Mouse (Mus musculus): Measurements from ENCODE around the gene Gm10188. TPM values are rescaled to one million over a fixed set of nuclear protein-coding genes. Genes with fewer than 3 reads are reported as not detected.

Gene Gm10188
- polyA plus RNA-seq, 1 experiment from 2014 or later, result not detected

DNA sequence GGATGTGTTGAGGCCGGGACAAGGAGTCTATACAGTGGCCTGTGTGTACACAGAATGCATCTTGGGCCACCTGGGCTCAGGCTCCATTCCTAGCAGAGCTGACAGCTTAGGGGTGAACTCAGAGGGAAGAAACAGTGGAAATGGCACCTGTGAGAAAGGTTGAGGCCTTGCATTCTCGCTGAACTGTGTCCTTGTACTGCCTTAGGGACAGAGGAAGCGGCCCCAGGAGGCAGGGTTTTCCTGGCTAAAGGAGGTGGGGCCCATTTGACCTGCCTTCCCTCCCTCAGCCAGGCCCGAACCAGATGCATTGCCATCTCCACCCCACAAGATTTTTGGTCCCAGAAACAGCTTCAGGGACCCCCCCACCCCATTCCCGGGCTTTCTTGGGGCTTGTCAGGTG, 33.9 kb downstream of the Gm10188 start:
- 46% methylated on average over 5 of the region's 5 CpGs for WGBS
- peaks cover 16% of the 10 kb centered on the region for H3K4me1 ChIP-seq (ENCODE audit: control insufficient read depth, insufficient read depth, low read length)

DNA sequence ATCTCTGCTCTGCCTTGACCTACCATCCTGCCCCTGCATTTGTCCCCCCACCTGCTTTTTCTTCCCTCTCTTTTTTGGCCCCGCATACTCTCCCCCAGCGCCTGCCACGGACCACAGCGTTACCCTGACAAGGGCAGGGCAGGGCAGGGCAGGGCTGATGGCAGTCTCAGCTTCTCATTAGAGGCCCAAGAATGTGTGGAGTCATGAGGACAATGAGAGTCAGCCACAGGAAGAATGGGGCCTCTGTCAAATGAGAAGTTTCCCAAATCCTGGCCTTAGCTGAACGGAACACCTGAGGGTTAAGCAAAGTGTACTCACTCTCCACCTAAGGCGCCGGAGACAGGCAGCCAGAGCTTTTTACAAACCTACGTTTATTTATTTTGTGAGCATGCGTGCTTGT, 34.5 kb downstream of the Gm10188 start:
- H3K9me3 ChIP-seq (ENCODE audit: control insufficient read depth, low read depth, low read length), result no peaks in the 10 kb centered on the region
- peaks cover 12% of the 10 kb centered on the region for H3K4me1 ChIP-seq (ENCODE audit: control insufficient read depth, insufficient read depth, low read length)
- no peak overlapping the region for H3K9ac ChIP-seq (replicated peaks; ENCODE audit: low read depth, low read length)
- peaks cover 28% of the 10 kb centered on the region for H3K27me3 ChIP-seq (ENCODE audit: control insufficient read depth, insufficient read depth, low read length)
- WGBS, result 43% methylated on average over 9 of the region's 9 CpGs
- no peak for ATAC-seq (ENCODE audit: insufficient number of reproducible peaks, insufficient read depth, low FRiP score, low read depth)
- H3K27ac ChIP-seq (ENCODE audit: low read length), result no peak overlapping the region
- H3K4me2 ChIP-seq (replicated peaks; ENCODE audit: low read depth, low read length), result no peak overlapping the region
- no peaks in the 10 kb centered on the region for H3K36me3 ChIP-seq (ENCODE audit: control insufficient read depth, insufficient read depth, low read length)
- H3K4me3 ChIP-seq (ENCODE audit: low read depth, low read length), result no peak overlapping the region

More for the DNA sequence above, 33.9 kb downstream of the Gm10188 start:
- H3K27ac ChIP-seq (ENCODE audit: low read length), result no peak overlapping the region
- ATAC-seq (ENCODE audit: insufficient number of reproducible peaks, insufficient read depth, low FRiP score, low read depth), result no peak
- no peak overlapping the region for H3K4me3 ChIP-seq (ENCODE audit: low read depth, low read length)
- H3K36me3 ChIP-seq (ENCODE audit: control insufficient read depth, insufficient read depth, low read length), result no peaks in the 10 kb centered on the region
- H3K9me3 ChIP-seq (ENCODE audit: control insufficient read depth, low read depth, low read length), result no peaks in the 10 kb centered on the region
- no peak overlapping the region for H3K4me2 ChIP-seq (replicated peaks; ENCODE audit: low read depth, low read length)
- H3K9ac ChIP-seq (replicated peaks; ENCODE audit: low read depth, low read length), result no peak overlapping the region
- peaks cover 24% of the 10 kb centered on the region for H3K27me3 ChIP-seq (ENCODE audit: control insufficient read depth, insufficient read depth, low read length)

DNA sequence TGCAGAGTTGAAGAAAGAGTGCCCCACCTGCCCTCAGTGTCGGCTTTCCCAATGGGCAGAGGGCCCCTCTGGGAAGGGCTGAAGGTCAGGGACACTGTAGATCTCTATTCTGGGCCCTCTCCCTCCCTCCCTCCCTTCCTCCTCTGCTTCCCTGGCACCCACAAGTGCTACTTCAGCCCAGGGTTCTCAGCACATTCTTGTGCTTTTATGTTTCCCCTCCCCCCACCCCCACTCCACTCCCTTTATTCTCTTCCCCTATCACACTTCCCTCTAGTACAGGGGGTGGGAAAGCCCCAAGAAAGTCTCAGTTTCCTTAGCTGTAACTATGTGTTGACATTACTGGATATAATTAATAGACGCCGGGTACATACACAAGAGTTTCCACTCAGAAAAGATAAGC, 34.9 kb downstream of the Gm10188 start:
- no peaks in the 10 kb centered on the region for H3K36me3 ChIP-seq (ENCODE audit: control insufficient read depth, insufficient read depth, low read length)
- peaks cover 32% of the 10 kb centered on the region for H3K27me3 ChIP-seq (ENCODE audit: control insufficient read depth, insufficient read depth, low read length)
- H3K9me3 ChIP-seq (ENCODE audit: control insufficient read depth, low read depth, low read length), result no peaks in the 10 kb centered on the region
- no peak overlapping the region for H3K9ac ChIP-seq (replicated peaks; ENCODE audit: low read depth, low read length)
- no peak overlapping the region for H3K27ac ChIP-seq (ENCODE audit: low read length)
- ATAC-seq (ENCODE audit: insufficient number of reproducible peaks, insufficient read depth, low FRiP score, low read depth), result no peak
- H3K4me2 ChIP-seq (replicated peaks; ENCODE audit: low read depth, low read length), result no peak overlapping the region
- H3K4me1 ChIP-seq (ENCODE audit: control insufficient read depth, insufficient read depth, low read length), result peaks cover 11% of the 10 kb centered on the region; the same call in 1 of the 2 replicates
- H3K4me3 ChIP-seq (ENCODE audit: low read depth, low read length), result no peak overlapping the region
- 42% methylated on average over 3 of the region's 3 CpGs for WGBS

DNA sequence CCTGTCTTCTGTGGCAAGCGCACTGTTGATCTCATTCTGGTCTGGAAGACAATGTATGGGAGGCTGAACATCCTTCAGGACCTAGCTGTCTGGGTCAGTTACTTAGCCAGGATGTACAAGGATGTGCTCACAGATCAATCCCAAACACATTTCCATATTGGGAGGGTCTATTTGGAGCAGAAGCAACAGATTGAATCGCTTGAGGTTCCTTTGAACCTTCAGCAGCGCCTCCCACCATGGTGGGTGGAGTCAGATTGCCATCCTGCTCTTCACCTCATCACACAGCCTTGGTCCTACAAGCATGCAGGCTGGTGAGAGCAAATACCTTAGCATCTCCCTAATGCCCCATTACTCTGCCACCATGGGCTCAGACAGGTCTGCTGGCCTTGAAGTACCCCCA, 35.8 kb downstream of the Gm10188 start:
- no peaks in the 10 kb centered on the region for H3K9me3 ChIP-seq (ENCODE audit: control insufficient read depth, low read depth, low read length)
- WGBS, result 67% methylated on average over 3 of the region's 3 CpGs
- H3K4me3 ChIP-seq (ENCODE audit: low read depth, low read length), result no peak overlapping the region
- H3K27ac ChIP-seq (ENCODE audit: low read length), result no peak overlapping the region
- peaks cover 39% of the 10 kb centered on the region for H3K27me3 ChIP-seq (ENCODE audit: control insufficient read depth, insufficient read depth, low read length)
- H3K36me3 ChIP-seq (ENCODE audit: control insufficient read depth, insufficient read depth, low read length), result no peaks in the 10 kb centered on the region
- ATAC-seq (ENCODE audit: insufficient number of reproducible peaks, insufficient read depth, low FRiP score, low read depth), result no peak
- peaks cover 11% of the 10 kb centered on the region; the same call in 1 of the 2 replicates for H3K4me1 ChIP-seq (ENCODE audit: control insufficient read depth, insufficient read depth, low read length)
- H3K4me2 ChIP-seq (replicated peaks; ENCODE audit: low read depth, low read length), result no peak overlapping the region
- H3K9ac ChIP-seq (replicated peaks; ENCODE audit: low read depth, low read length), result no peak overlapping the region

DNA sequence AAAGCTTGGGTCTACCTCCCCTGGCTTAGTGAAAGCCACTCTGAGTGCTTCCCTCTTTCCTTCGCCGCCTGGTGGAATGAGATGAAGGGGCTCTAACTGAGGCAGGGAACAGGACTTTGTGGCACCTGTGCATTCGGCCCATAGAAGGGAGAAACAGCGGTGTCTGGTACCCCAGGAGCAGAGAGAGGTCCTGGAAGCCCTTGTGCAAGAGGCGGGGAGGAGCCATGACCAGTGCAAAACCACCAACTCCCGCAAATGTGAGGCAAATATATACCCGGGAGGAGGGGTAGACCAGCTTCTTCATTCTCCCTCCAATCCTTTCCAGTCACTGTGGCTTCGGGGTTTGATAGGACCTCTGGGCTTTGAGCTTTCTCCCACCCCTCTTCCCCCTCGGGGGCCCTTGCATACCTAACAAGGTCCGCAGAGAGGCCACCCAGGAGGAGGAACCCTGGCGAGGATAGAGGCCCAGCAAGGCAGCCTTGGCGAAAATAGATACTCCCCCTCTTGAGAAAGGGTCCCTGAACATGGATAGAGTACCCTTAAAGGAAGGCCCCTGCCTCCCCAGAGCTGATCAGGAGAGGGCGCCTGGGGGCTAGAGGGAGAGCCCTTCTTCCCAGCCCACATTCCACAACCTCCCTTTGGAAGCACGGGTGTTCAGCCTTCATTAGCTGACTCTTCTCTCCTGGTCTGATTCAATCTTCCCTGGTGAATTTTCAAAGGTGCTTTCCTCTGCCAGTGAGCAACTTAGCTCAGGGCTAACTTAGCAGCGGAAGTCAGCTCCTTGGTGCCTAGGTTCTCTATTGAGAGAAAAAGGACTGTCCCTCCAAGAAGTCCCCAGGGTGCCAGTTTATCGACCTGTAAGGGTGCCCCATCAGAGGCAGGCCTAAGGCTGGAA, 37.5 kb downstream of the Gm10188 start:
- H3K27me3 ChIP-seq (ENCODE audit: control insufficient read depth, insufficient read depth, low read length), result peaks cover 43% of the 10 kb centered on the region
- peaks cover 11% of the 10 kb centered on the region; the same call in 1 of the 2 replicates for H3K4me1 ChIP-seq (ENCODE audit: control insufficient read depth, insufficient read depth, low read length)

DNA sequence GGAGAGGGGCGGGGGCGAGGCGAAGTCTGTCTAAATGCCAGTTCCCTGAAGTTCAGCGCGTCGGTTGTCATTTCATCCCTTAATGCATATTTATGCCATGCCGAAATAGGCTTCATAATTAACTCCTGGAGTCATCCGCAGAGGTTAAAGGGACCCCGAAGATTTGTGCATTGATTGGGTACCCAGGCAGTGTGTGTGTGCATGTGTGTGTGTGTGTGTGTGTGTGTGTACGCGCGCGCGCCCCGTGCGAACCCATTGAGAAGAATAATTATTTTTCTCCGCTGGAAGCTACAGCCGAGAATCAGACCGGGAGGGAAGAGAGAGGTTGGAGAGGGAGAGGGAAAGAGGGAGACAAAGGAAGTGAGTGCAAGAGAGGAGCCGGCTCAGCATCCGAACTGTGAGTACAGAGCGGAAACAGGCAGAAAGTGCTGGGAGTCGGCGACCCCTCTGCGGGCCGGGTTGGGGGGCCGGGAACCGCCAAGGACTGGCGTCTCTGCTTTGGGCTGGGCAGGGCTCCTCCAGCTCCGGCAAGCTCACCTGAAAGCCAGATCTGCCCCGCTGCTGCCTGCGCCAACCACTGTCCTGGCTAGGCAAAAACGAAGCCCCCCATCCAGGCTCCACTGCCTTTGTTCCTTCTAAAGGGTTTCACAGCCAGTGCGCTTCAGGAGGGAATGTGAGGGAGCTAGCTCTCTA, 38.3 kb downstream of the Gm10188 start, which contains the start of the genes Lemd1 and AC124108.1:
TSS of gene Lemd1 (plus strand) at position 339 of the 693 bp plus-strand sequence.
TSS of gene AC124108.1 (plus strand) at position 365 of the 693 bp plus-strand sequence.
- Histone ChIP-seq H3K4me3 (ENCODE audit: low read depth, low read length) (peak within 1 kb of the TSS; percentile 53), H3K27ac (ENCODE audit: low read length) (no peak within 1 kb of the TSS), H3K27me3 (ENCODE audit: control insufficient read depth, insufficient read depth, low read length) (peaks cover 43% of the 10 kb centered on the region), H3K4me1 (ENCODE audit: control insufficient read depth, insufficient read depth, low read length) (peaks cover 11% of the 10 kb centered on the region; the same call in 1 of the 2 replicates), H3K36me3 (ENCODE audit: control insufficient read depth, insufficient read depth, low read length) (no peaks in the 10 kb centered on the region), H3K9me3 (ENCODE audit: control insufficient read depth, low read depth, low read length) (no peaks in the 10 kb centered on the region), H3K9ac (replicated peaks; ENCODE audit: low read depth, low read length) (peak within 1 kb of the TSS; percentile 48), H3K4me2 (replicated peaks; ENCODE audit: low read depth, low read length) (peak within 1 kb of the TSS; percentile 99)
- ATAC-seq (ENCODE audit: insufficient number of reproducible peaks, insufficient read depth, low FRiP score, low read depth), result no peak
- WGBS, result under 1% methylated on average over 34 of the region's 34 CpGs

More for the DNA sequence above, 37.5 kb downstream of the Gm10188 start:
- H3K27ac ChIP-seq (ENCODE audit: low read length), result no peak overlapping the region
- peak overlapping the region; percentile 53; the same call in 1 of the 2 replicates for H3K4me3 ChIP-seq (ENCODE audit: low read depth, low read length)
- no peaks in the 10 kb centered on the region for H3K36me3 ChIP-seq (ENCODE audit: control insufficient read depth, insufficient read depth, low read length)
- ATAC-seq (ENCODE audit: insufficient number of reproducible peaks, insufficient read depth, low FRiP score, low read depth), result no peak
- WGBS, result 9% methylated on average over 15 of the region's 16 CpGs
- H3K4me2 ChIP-seq (replicated peaks; ENCODE audit: low read depth, low read length), result peak overlapping the region; percentile 99
- H3K9ac ChIP-seq (replicated peaks; ENCODE audit: low read depth, low read length), result no peak overlapping the region
- H3K9me3 ChIP-seq (ENCODE audit: control insufficient read depth, low read depth, low read length), result no peaks in the 10 kb centered on the region

DNA sequence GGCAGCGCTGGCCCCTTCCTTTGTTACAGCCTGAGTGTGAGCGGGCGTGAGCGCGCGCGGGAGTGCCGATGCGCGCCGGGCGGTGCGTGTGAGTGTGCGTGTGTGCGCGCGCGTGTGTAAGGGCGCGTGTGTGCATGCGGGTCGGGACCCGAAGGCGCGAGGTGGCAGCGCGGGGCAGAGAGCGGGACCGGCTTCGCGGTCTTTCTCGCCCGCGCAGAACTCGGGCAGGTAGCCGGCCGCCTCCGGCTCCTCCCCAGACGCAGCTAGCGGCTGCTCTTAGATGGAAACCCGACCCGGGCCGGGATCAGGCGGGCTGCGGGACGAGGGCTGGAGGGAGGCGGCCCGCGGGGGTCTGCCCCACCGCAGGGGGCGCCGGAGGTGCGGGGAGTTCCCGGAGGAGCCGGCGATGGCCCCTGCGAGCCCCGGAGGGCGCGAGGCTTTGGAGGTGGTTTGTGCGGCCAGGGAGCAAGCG, 38.9 kb downstream of the Gm10188 start:
- peak overlapping the region; percentile 99 for H3K4me2 ChIP-seq (replicated peaks; ENCODE audit: low read depth, low read length)
- H3K36me3 ChIP-seq (ENCODE audit: control insufficient read depth, insufficient read depth, low read length), result no peaks in the 10 kb centered on the region
- peaks cover 9% of the 10 kb centered on the region; the same call in 1 of the 2 replicates for H3K4me1 ChIP-seq (ENCODE audit: control insufficient read depth, insufficient read depth, low read length)
- no peaks in the 10 kb centered on the region for H3K9me3 ChIP-seq (ENCODE audit: control insufficient read depth, low read depth, low read length)
- ATAC-seq (ENCODE audit: insufficient number of reproducible peaks, insufficient read depth, low FRiP score, low read depth), result no peak
- no peak overlapping the region for H3K27ac ChIP-seq (ENCODE audit: low read length)
- peak overlapping the region; percentile 53 for H3K4me3 ChIP-seq (ENCODE audit: low read depth, low read length)
- WGBS, result under 1% methylated on average over 58 of the region's 62 CpGs
- H3K9ac ChIP-seq (replicated peaks; ENCODE audit: low read depth, low read length), result peak overlapping the region; percentile 48
- peaks cover 43% of the 10 kb centered on the region for H3K27me3 ChIP-seq (ENCODE audit: control insufficient read depth, insufficient read depth, low read length)

DNA sequence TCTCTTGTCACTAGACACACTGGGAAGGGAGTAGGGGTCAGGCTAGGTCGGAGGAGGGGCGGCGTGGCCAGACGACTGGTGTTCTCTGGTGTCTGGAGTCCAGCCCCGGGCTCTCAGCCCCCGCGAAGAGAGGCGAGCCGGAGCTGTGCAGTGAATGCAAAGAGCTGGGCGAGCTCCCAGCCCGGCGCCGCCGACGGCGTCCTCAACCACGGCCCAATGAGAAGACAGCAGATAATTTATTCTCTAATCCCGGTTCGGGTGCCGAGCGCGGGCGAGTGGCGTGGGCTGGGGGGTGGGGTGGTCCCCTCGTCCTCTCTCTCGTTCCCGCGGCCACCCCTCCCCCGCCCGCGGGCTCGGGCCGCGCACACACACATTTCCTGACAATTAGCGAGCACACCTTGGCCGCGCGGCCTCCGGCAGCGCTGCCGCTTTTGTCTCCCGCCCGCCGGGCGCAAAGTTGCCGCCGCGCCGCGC, 39.5 kb downstream of the Gm10188 start:
- H3K4me1 ChIP-seq (ENCODE audit: control insufficient read depth, insufficient read depth, low read length), result peaks cover 7% of the 10 kb centered on the region; the same call in 1 of the 2 replicates
- WGBS, result 0% methylated on average over 50 of the region's 50 CpGs
- peak overlapping the region; percentile 99 for H3K4me2 ChIP-seq (replicated peaks; ENCODE audit: low read depth, low read length)
- H3K9ac ChIP-seq (replicated peaks; ENCODE audit: low read depth, low read length), result peak overlapping the region; percentile 48
- H3K4me3 ChIP-seq (ENCODE audit: low read depth, low read length), result peak overlapping the region; percentile 53
- no peaks in the 10 kb centered on the region for H3K36me3 ChIP-seq (ENCODE audit: control insufficient read depth, insufficient read depth, low read length)
- no peak overlapping the region for H3K27ac ChIP-seq (ENCODE audit: low read length)
- H3K27me3 ChIP-seq (ENCODE audit: control insufficient read depth, insufficient read depth, low read length), result peaks cover 43% of the 10 kb centered on the region
- H3K9me3 ChIP-seq (ENCODE audit: control insufficient read depth, low read depth, low read length), result no peaks in the 10 kb centered on the region
- ATAC-seq (ENCODE audit: insufficient number of reproducible peaks, insufficient read depth, low FRiP score, low read depth), result 0 out of 2 replicates have a peak, but pooled peaks have one; percentile 28
